Mouse (Mus musculus) ES-Bruce4 (cell line): ENCODE measurements around the gene Gm13287.
"Not testable (repeated sequence)": the region's sequence is repeated elsewhere in the genome, so short reads cannot be mapped to it uniquely, and the experiment has no call there.

Experiments used
- CTCF ChIP-seq: IDR thresholded peaks from one replicate; pipeline ENCODE4 v1.8.1; 2011; ENCODE audit warnings: low read depth, low read length
- EP300 ChIP-seq: IDR thresholded peaks from 2 replicates; pipeline ENCODE4 v1.6.1; 2011; ENCODE audit warnings: low read depth, low read length; ENCODE audit not compliant: insufficient read depth
- POLR2A ChIP-seq: IDR thresholded peaks from one replicate; pipeline ENCODE4 v1.8.1; 2011; ENCODE audit warnings: low read length; ENCODE audit not compliant: insufficient read depth

- not testable (repeated sequence) for TF ChIP-seq POLR2A, EP300, CTCF
Observed at GRCm38 (mm10) chr4:88781831-88782230, 21.2 kb upstream of the Gm13287 start, which contains the start of gene Ifnz.
